Mouse (Mus musculus): ENCODE measurements at regions not wholly inside any gene's neighbourhood (a gene's known extent, or its start where the extent isn't known, plus 50 kb on each side); places are given as distances from the start of the nearest gene placed in this dataset.

DNA sequence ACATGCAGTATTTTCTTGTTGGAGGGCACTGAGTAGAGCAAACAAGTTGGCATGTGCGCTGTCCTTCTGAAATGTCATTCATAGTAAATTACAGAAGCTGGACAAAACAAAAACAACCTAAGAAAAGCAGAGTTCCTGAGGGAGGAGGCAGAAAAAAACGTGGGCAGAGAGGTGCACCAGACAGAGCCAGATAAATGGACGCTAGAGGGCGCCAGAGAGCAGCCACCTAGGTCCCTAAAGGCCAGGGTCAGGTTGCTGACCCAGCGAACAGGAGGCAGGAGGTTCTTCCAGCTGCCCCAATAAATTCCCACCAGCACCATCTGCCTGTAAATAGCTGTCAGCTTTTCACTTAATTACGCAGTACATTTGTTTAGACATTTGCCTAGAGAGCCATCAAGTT, 158.6 kb upstream of the Cntnap4 start:
- TF ChIP-seq MAX (IDR thresholded peaks at IDR 0.05; ENCODE audit: low read length), result no peak
- no peak for TF ChIP-seq E2F4 (IDR thresholded peaks at IDR 0.05; ENCODE audit: borderline replicate concordance, low read depth, low read length)
- TF ChIP-seq CHD2 (IDR thresholded peaks at IDR 0.05; ENCODE audit: low read length), result no peak
